Mouse (Mus musculus) stomach, embryonic 14.5 days (tissue): ENCODE results near the gene Prkcsh. TPM values are rescaled to one million over a fixed set of nuclear protein-coding genes. Genes with fewer than 3 reads are reported as not detected.

Source experiments
- ATAC-seq: fragments of 200-750 bp; cut with Nextera tagmentation; 2 replicates; pipeline ENCODE4 v1.8.0; 2017; ENCODE audit warnings: low read depth, moderate TSS enrichment; ENCODE audit not compliant: insufficient number of reproducible peaks, insufficient read depth, low FRiP score
- H3K27ac ChIP-seq: fragments of 300-500 bp; sonication (generic); 2 replicates; pipeline ENCODE4 v1.5.1; 2014; ENCODE audit warnings: mild to moderate bottlenecking, low read length, moderate library complexity, mixed read lengths
- H3K27me3 ChIP-seq: fragments of 300-500 bp; sonication (generic); 2 replicates; pipeline ENCODE4 v1.6.1; 2014; ENCODE audit warnings: low read length, control low read depth, mixed read lengths; ENCODE audit not compliant: control insufficient read depth, insufficient read depth
- H3K36me3 ChIP-seq: fragments of 300-500 bp; sonication (generic); 2 replicates; pipeline ENCODE4 v1.6.1; 2014; ENCODE audit warnings: mild to moderate bottlenecking, control low read depth, low read length, moderate library complexity, mixed read lengths; ENCODE audit not compliant: control insufficient read depth, insufficient read depth
- H3K4me1 ChIP-seq: fragments of 300-500 bp; sonication (generic); 2 replicates; pipeline ENCODE4 v1.6.1; 2014; ENCODE audit warnings: low read length, control low read depth, mixed read lengths; ENCODE audit not compliant: control insufficient read depth, insufficient read depth
- H3K4me2 ChIP-seq: fragments of 300-500 bp; sonication (generic); replicated peaks from 2 replicates; pipeline ENCODE4 v1.6.1; 2014; ENCODE audit warnings: low read depth, low read length, control low read depth
- H3K4me3 ChIP-seq: fragments of 300-500 bp; sonication (generic); 2 replicates; pipeline ENCODE4 v1.5.1; 2014; ENCODE audit warnings: low read depth, low read length, control low read depth
- H3K9ac ChIP-seq: fragments of 300-500 bp; sonication (generic); replicated peaks from 2 replicates; pipeline ENCODE4 v1.6.1; 2014; ENCODE audit warnings: low read depth, mild to moderate bottlenecking, control low read depth, low read length, moderate library complexity, mixed read lengths
- H3K9me3 ChIP-seq: fragments of 300-500 bp; sonication (generic); 2 replicates; pipeline ENCODE4 v1.6.1; 2016; ENCODE audit warnings: low read depth, low read length, control low read depth; ENCODE audit not compliant: control insufficient read depth
- WGBS: fragments of 180-500 bp; shearing (Covaris S2); extraction: QIAGEN DNeasy Blood & Tissue Kit; methylation state at CpG from one replicate; pipeline ENCODE4 v1.1.7; 2014; 5-methylcytosine and 5-hydroxymethylcytosine counted together
- polyA plus RNA-seq: library from polyadenylated mRNA; unstranded; fragments of >200 nt; fragmentation: Nextera tagmentation; extraction: Ambion mirVana; gene quantifications from 2 replicates; pipeline ENCODE4 v1.2.1, GENCODE M21; 2014

Prkcsh gene
- polyA plus RNA-seq, 1 experiment from 2014 or later, result 91.0 TPM

GRCm38 (mm10) chr9:22056303-22056910 lies 53.8 kb downstream of the Prkcsh start:
- ATAC-seq, result no peak
- no peaks in the 10 kb centered on the region for H3K9me3 ChIP-seq
- H3K36me3 ChIP-seq, result peaks cover 9% of the 10 kb centered on the region
- H3K4me2 ChIP-seq, result no peak overlapping the region
- no peak overlapping the region for H3K27ac ChIP-seq
- peaks cover 19% of the 10 kb centered on the region for H3K27me3 ChIP-seq
- H3K9ac ChIP-seq, result no peak overlapping the region
- no peak overlapping the region for H3K4me3 ChIP-seq
- peaks cover 4% of the 10 kb centered on the region; the same call in 1 of the 2 replicates for H3K4me1 ChIP-seq
- WGBS, result 73% methylated on average over 9 of the region's 9 CpGs

- no peak overlapping the region for H3K27ac ChIP-seq
- H3K4me1 ChIP-seq, result no peaks in the 10 kb centered on the region
- H3K9ac ChIP-seq, result no peak overlapping the region
- no peaks in the 10 kb centered on the region for H3K9me3 ChIP-seq
- ATAC-seq, result no peak
- peaks cover 9% of the 10 kb centered on the region for H3K36me3 ChIP-seq
- no peak overlapping the region for H3K4me2 ChIP-seq
- H3K4me3 ChIP-seq, result no peak overlapping the region
- WGBS, result 90% methylated on average over 9 of the region's 9 CpGs
- H3K27me3 ChIP-seq, result peaks cover 12% of the 10 kb centered on the region
These were observed 54.5 kb downstream of the Prkcsh start for GRCm38 (mm10) chr9:22057031-22057517.

GRCm38 (mm10) chr9:22058011-22058424 lies 55.4 kb downstream of the Prkcsh start:
- H3K9me3 ChIP-seq, result no peaks in the 10 kb centered on the region
- H3K27ac ChIP-seq, result no peak overlapping the region
- WGBS, result 92% methylated on average over 9 of the region's 9 CpGs
- ATAC-seq, result no peak
- H3K4me1 ChIP-seq, result no peaks in the 10 kb centered on the region
- no peak overlapping the region for H3K4me3 ChIP-seq
- no peak overlapping the region for H3K9ac ChIP-seq
- no peak overlapping the region for H3K4me2 ChIP-seq
- H3K27me3 ChIP-seq, result peaks cover 4% of the 10 kb centered on the region
- peaks cover 16% of the 10 kb centered on the region for H3K36me3 ChIP-seq

- Histone ChIP-seq H3K9ac (no peak overlapping the region), H3K36me3 (peaks cover 41% of the 10 kb centered on the region)
- ATAC-seq, result no peak
These were observed 58.7 kb downstream of the Prkcsh start for GRCm38 (mm10) chr9:22061339-22061738.

More at GRCm38 (mm10) chr9:22061339-22061738, 58.7 kb downstream of the Prkcsh start:
- Histone ChIP-seq H3K4me2 (no peak overlapping the region), H3K27me3 (no peaks in the 10 kb centered on the region), H3K9me3 (no peaks in the 10 kb centered on the region), H3K4me3 (no peak overlapping the region), H3K27ac (no peak overlapping the region), H3K4me1 (no peaks in the 10 kb centered on the region)
- 86% methylated on average over 2 of the region's 2 CpGs for WGBS

Other genes starting within 250 kb of the Prkcsh start
- 111 and 120 TPM in 2 replicates for gene Spc24, start 242.5 kb upstream of the Prkcsh start, polyA plus RNA-seq
- gene Kank2, start 204.1 kb upstream of the Prkcsh start, polyA plus RNA-seq, result 10.3 and 10.4 TPM in 2 replicates
- gene Angptl8, start 167.3 kb upstream of the Prkcsh start, polyA plus RNA-seq, result 2.8 and 2.9 TPM in 2 replicates
- gene Dock6, start 150.2 kb upstream of the Prkcsh start, polyA plus RNA-seq, result 39.8 and 45.1 TPM in 2 replicates
- 41.4 and 42.7 TPM in 2 replicates for gene Rab3d, start 84.6 kb upstream of the Prkcsh start, polyA plus RNA-seq
- 4.9 and 6.3 TPM in 2 replicates for gene Ccdc159, start 75.3 kb upstream of the Prkcsh start, polyA plus RNA-seq
- 60.7 and 62.4 TPM in 2 replicates for gene Tmem205, start 75.2 kb upstream of the Prkcsh start, polyA plus RNA-seq
- 8.5 and 9.9 TPM in 2 replicates for gene Plppr2, start 65.8 kb upstream of the Prkcsh start, polyA plus RNA-seq
- gene Swsap1, start 47.1 kb upstream of the Prkcsh start, polyA plus RNA-seq, result 8.9 and 10.4 TPM in 2 replicates
- gene Epor, start 39.3 kb upstream of the Prkcsh start, polyA plus RNA-seq, result 6.4 and 6.7 TPM in 2 replicates
- 4.9 and 5.5 TPM in 2 replicates for gene Rgl3, start 13.4 kb upstream of the Prkcsh start, polyA plus RNA-seq
- 0.63 and 0.72 TPM in 2 replicates for gene Ccdc151, start 172 bp upstream of the Prkcsh start, polyA plus RNA-seq
- gene Elavl3, start 49.2 kb downstream of the Prkcsh start, polyA plus RNA-seq, result 5.6 and 5.7 TPM in 2 replicates
- not detected in 2 replicates for gene Gm49318, start 68.5 kb downstream of the Prkcsh start, polyA plus RNA-seq
- gene Zfp653, start 68.6 kb downstream of the Prkcsh start, polyA plus RNA-seq, result 11.4 and 14.5 TPM in 2 replicates
- 35.4 and 39.0 TPM in 2 replicates for gene Ecsit, start 82.6 kb downstream of the Prkcsh start, polyA plus RNA-seq
- 443 and 466 TPM in 2 replicates for gene Cnn1, start 96.4 kb downstream of the Prkcsh start, polyA plus RNA-seq
- gene Elof1, start 114.4 kb downstream of the Prkcsh start, polyA plus RNA-seq, result 180 and 190 TPM in 2 replicates
- gene Acp5, start 132.9 kb downstream of the Prkcsh start, polyA plus RNA-seq, result 10.7 and 10.8 TPM in 2 replicates
- gene Pigyl, start 154.0 kb downstream of the Prkcsh start, polyA plus RNA-seq, result 92.9 and 94.3 TPM in 2 replicates
- gene Zfp872, start 185.3 kb downstream of the Prkcsh start, polyA plus RNA-seq, result 1.4 and 1.7 TPM in 2 replicates
- gene Zfp809, start 222.9 kb downstream of the Prkcsh start, polyA plus RNA-seq, result 37.2 and 40.7 TPM in 2 replicates